Mouse (Mus musculus): ENCODE results near the gene C1rl. TPM values are rescaled to one million over a fixed set of nuclear protein-coding genes. Genes with fewer than 3 reads are reported as not detected.
"Not testable (repeated sequence)": the region's sequence is repeated elsewhere in the genome, so short reads cannot be mapped to it uniquely, and the experiment has no call there.

Gene C1rl
- polyA plus RNA-seq, 1 experiment, result 0.20 TPM

GRCm38 (mm10) chr6:124542284-124542683 is 49.4 kb downstream of the C1rl start, which contains the start of gene C1s1:
TSS of gene C1s1 (minus strand) at chr6:124542359.
- not testable (repeated sequence) for H3K4me3 ChIP-seq (replicated peaks; ENCODE audit: insufficient read depth, low read depth, low read length); H3K27ac ChIP-seq (ENCODE audit: insufficient read depth, low read length); H3K27me3 ChIP-seq (ENCODE audit: control insufficient read depth, insufficient read depth, low read length); H3K4me1 ChIP-seq (ENCODE audit: control insufficient read depth, insufficient read depth, low read length)
- 11% methylated on average over 1 of the region's 1 CpGs for WGBS
- peak; percentile 13 to 25 for DNase-seq
- TF ChIP-seq CTCF (IDR thresholded peaks at IDR 0.05; ENCODE audit: borderline replicate concordance, insufficient read depth, low read depth, low read length), result peak; percentile 53; the same call in 1 of the 2 replicates

GRCm38 (mm10) chr6:124544466-124544865 is 51.6 kb downstream of the C1rl start:
- DNase-seq, result no peak
- 88% methylated on average over 6 of the region's 6 CpGs for WGBS
- Histone ChIP-seq H3K27ac (ENCODE audit: insufficient read depth, low read length) (no peak overlapping the region), H3K4me3 (replicated peaks; ENCODE audit: insufficient read depth, low read depth, low read length) (no peak overlapping the region), H3K27me3 (ENCODE audit: control insufficient read depth, insufficient read depth, low read length) (no peaks in the 10 kb centered on the region), H3K4me1 (ENCODE audit: control insufficient read depth, insufficient read depth, low read length) (no peaks in the 10 kb centered on the region)
- no peak for TF ChIP-seq POLR2A (IDR thresholded peaks at IDR 0.05; ENCODE audit: borderline replicate concordance, insufficient read depth, low read length)
- TF ChIP-seq CTCF (IDR thresholded peaks at IDR 0.05; ENCODE audit: borderline replicate concordance, insufficient read depth, low read depth, low read length), result peak; percentile 13; the same call in 1 of the 2 replicates

DNA sequence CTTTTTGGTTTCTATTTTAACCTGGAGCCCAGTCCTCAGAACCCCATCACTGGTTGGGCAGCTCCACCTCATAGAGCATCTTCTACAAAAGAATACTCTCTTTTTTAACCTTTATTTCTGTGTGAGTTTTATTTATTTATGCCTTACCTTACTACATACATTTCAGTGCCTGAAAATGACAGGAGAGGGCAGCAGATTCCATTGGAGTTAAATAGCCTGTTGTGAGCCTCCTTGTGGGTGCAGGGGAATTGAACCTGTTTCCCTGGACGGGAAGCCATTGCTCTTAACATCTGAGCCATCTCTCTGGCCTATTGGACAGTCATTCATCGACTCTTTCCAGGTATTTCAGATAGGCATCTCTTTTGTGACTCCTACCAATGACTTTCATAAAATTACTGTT is 52.5 kb downstream of the C1rl start:
- Histone ChIP-seq H3K4me3 (replicated peaks; ENCODE audit: insufficient read depth, low read depth, low read length) (no peak overlapping the region), H3K27me3 (ENCODE audit: control insufficient read depth, insufficient read depth, low read length) (no peaks in the 10 kb centered on the region), H3K4me1 (ENCODE audit: control insufficient read depth, insufficient read depth, low read length) (no peaks in the 10 kb centered on the region), H3K27ac (ENCODE audit: insufficient read depth, low read length) (no peak overlapping the region)
- DNase-seq, result no peak
- 72% methylated on average over 2 of the region's 2 CpGs for WGBS
- TF ChIP-seq POLR2A (IDR thresholded peaks at IDR 0.05; ENCODE audit: borderline replicate concordance, insufficient read depth, low read length), result no peak
- TF ChIP-seq CTCF (IDR thresholded peaks at IDR 0.05; ENCODE audit: borderline replicate concordance, insufficient read depth, low read depth, low read length), result no peak

DNA sequence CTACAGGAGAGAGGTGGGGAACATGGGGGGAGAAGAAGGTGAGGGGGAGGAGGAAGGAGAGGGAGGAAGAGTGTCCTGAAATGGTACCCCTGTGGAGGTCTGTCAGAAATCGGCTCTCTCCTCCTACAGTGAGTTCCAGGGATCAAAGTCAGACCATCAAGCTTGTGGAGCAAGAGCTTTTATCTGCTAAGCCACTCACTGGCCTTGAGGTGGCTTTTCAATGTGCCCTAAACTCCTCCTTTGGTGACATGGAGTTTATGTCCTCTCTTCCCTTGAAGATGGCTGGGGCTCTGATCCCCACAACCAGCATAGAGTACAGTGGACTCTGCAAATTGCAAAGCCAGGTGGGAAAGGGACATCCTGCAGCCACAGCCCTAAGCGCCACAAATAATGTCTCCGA is 55.1 kb downstream of the C1rl start:
- 87% methylated on average over 3 of the region's 3 CpGs for WGBS
- not testable (repeated sequence) for DNase-seq; H3K4me3 ChIP-seq (replicated peaks; ENCODE audit: insufficient read depth, low read depth, low read length); H3K27ac ChIP-seq (ENCODE audit: insufficient read depth, low read length); H3K27me3 ChIP-seq (ENCODE audit: control insufficient read depth, insufficient read depth, low read length); H3K4me1 ChIP-seq (ENCODE audit: control insufficient read depth, insufficient read depth, low read length)

GRCm38 (mm10) chr6:124549023-124549550 is 56.2 kb downstream of the C1rl start:
- TF ChIP-seq CTCF (IDR thresholded peaks at IDR 0.05; ENCODE audit: borderline replicate concordance, insufficient read depth, low read depth, low read length), result no peak
- TF ChIP-seq POLR2A (IDR thresholded peaks at IDR 0.05; ENCODE audit: borderline replicate concordance, insufficient read depth, low read length), result no peak
- DNase-seq, result no peak
- WGBS, result 88% methylated on average over 3 of the region's 3 CpGs
- Histone ChIP-seq H3K4me3 (replicated peaks; ENCODE audit: insufficient read depth, low read depth, low read length) (no peak overlapping the region), H3K27me3 (ENCODE audit: control insufficient read depth, insufficient read depth, low read length) (no peaks in the 10 kb centered on the region), H3K4me1 (ENCODE audit: control insufficient read depth, insufficient read depth, low read length) (no peaks in the 10 kb centered on the region), H3K27ac (ENCODE audit: insufficient read depth, low read length) (no peak overlapping the region)

DNA sequence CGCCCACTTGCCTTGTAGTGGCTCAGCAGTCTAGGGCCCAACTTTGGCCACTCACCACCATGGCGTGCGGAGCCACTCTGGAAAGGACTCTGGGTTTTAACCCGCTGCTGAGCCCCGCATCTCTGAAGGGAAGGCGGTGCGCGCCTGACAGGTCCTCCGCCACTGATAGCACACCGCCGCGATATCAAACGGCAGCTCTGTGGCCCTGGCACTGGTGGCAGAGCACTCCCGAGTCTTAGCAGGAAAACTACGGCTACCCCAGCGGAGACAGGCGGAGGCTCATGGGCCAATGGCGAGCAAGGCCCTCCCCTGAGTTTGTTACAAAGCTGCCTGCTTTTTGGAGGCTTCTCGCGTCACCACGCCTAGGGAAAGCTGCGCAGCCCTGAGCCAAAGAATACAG is 59.9 kb downstream of the C1rl start:
- WGBS, result 78% methylated on average over 22 of the region's 22 CpGs
- no peak for DNase-seq
- H3K4me3 ChIP-seq (replicated peaks; ENCODE audit: insufficient read depth, low read depth, low read length), result no peak overlapping the region
- no peaks in the 10 kb centered on the region for H3K4me1 ChIP-seq (ENCODE audit: control insufficient read depth, insufficient read depth, low read length)
- no peak for TF ChIP-seq POLR2A (IDR thresholded peaks at IDR 0.05; ENCODE audit: borderline replicate concordance, insufficient read depth, low read length)
- TF ChIP-seq CTCF (IDR thresholded peaks at IDR 0.05; ENCODE audit: borderline replicate concordance, insufficient read depth, low read depth, low read length), result no peak
- no peaks in the 10 kb centered on the region for H3K27me3 ChIP-seq (ENCODE audit: control insufficient read depth, insufficient read depth, low read length)
- no peak overlapping the region for H3K27ac ChIP-seq (ENCODE audit: insufficient read depth, low read length)

DNA sequence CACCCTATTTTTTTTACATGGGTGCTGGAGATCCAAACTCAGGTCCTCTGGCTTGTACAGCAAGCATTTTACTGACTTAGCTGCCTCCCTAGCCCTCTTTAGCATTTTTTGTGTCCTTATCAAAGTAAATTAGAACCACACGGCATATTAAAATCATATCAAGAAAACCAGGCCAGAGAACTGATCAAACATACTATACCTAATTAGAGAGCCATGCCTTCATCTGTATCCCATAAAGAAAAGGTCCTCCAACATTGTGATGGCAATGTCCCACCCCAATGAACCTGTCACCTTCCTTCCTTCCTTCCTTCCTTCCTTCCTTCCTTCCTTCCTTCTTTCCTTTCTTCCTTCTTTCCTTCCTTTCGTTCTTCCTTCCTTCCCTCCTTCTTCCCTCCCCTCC is 63.0 kb downstream of the C1rl start:
- DNase-seq; H3K27me3 ChIP-seq (ENCODE audit: control insufficient read depth, insufficient read depth, low read length); H3K4me1 ChIP-seq (ENCODE audit: control insufficient read depth, insufficient read depth, low read length); H3K4me3 ChIP-seq (replicated peaks; ENCODE audit: insufficient read depth, low read depth, low read length); H3K27ac ChIP-seq (ENCODE audit: insufficient read depth, low read length): not testable (repeated sequence)
- WGBS, result 82% methylated on average over 2 of the region's 2 CpGs

Other genes starting within 250 kb of the C1rl start
- gene Cd163, start 188.5 kb upstream of the C1rl start, polyA plus RNA-seq (2012; rRNA removed), result 0.29 and 0.43 TPM in 2 replicates
- gene Pex5, start 78.0 kb upstream of the C1rl start, polyA plus RNA-seq (2012; rRNA removed), result 57.1 and 58.5 TPM in 2 replicates
- gene Clstn3, start 28.3 kb upstream of the C1rl start, polyA plus RNA-seq (2012; rRNA removed), result 385 and 434 TPM in 2 replicates
- 0.47 and 0.59 TPM in 2 replicates for gene C1ra, start 19.3 kb downstream of the C1rl start, polyA plus RNA-seq (2012; rRNA removed)
- gene C1s1, start 49.2 kb downstream of the C1rl start, polyA plus RNA-seq (2012; rRNA removed), result 1.2 and 1.3 TPM in 2 replicates
- not detected in 2 replicates for gene C1rb, start 77.2 kb downstream of the C1rl start, polyA plus RNA-seq (2012; rRNA removed)
- gene C1s2, start 143.0 kb downstream of the C1rl start, polyA plus RNA-seq (2012; rRNA removed), result 0.17 and 0.18 TPM in 2 replicates
- gene Lpcat3, start 169.9 kb downstream of the C1rl start, polyA plus RNA-seq (2012; rRNA removed), result 56.4 and 60.0 TPM in 2 replicates
- gene Emg1, start 219.1 kb downstream of the C1rl start, polyA plus RNA-seq (2012; rRNA removed), result 93.3 and 101 TPM in 2 replicates
- gene Phb2, start 219.2 kb downstream of the C1rl start, polyA plus RNA-seq (2012; rRNA removed), result 114 and 115 TPM in 2 replicates
- 2.2 and 2.4 TPM in 2 replicates for gene Ptpn6, start 245.6 kb downstream of the C1rl start, polyA plus RNA-seq (2012; rRNA removed)
- 320 and 329 TPM in 2 replicates for gene Grcc10, start 248.3 kb downstream of the C1rl start, polyA plus RNA-seq (2012; rRNA removed)